Mouse (Mus musculus): ENCODE data around the gene Maml3. TPM values are rescaled to one million over a fixed set of nuclear protein-coding genes. Genes with fewer than 3 reads are reported as not detected.

Maml3 gene
- 1 to 10 TPM; 6.5 to 7.3 TPM for total RNA-seq (2021)
- long read RNA-seq, experiment 1, partial matches to known transcripts = 1 of 6 reads
- long read RNA-seq, experiment 1, other reads (novel, unspliced or antisense) = 5 of 6 reads
- long read RNA-seq, experiment 2, partial matches to known transcripts = 1 of 5 reads
- long read RNA-seq, experiment 2, other reads (novel, unspliced or antisense) = 4 of 5 reads

DNA sequence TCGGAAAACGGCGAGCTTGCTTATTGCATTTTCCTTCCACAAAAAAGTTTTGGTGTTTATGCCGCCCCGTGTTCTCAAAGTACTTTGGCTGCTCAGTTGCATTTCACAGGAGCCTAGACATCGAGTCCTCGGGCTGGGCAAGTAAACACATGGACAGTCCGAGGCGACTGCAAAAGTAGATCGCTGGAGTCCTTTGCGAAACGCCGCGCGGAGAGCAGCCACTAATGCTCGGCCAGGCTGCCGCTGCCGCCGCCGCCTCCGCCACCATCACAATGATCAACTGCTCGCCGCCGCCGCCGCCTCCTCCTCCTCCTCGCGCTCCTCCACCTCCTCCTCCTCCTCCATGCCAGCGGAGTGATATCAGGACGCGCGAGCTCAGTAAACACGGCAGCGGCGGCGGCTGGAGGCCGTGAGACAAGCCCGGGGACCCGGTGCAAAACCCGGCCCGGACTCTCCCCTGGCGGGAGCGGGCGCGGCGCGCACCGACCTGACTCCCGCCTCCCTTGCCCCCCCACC, at the start of gene Maml3:
Maml3 (minus strand) TSS at position 441 of the 516 bp plus-strand sequence.
- peak; percentile 84 to 92 for DNase-seq (ENCODE audit: low spot score in 2 of 2)

- no peak for DNase-seq (ENCODE audit: low spot score in 2 of 2)
Measured at GRCm38 (mm10) chr3:52151155-52151554, 46.3 kb upstream of the Maml3 start.

DNA sequence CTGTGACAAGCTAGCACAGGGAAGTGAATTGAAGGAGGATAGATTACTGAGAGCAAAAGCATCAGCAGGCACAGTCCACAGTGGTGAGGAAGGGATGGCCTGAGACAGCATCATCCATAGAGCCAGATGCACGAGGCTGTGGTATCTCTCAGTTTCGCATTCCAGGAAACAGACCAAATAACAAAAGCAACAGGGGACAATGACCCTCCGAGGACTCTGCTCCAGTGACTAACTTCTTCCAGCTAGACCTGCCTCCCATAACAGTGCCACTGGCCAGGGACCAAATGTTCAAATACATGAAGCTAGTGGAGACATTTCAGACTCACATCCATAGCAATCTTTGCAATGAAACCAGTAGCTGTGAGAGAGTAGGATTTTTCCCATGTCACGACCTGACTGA, 43.4 kb upstream of the Maml3 start:
- DNase-seq (ENCODE audit: low spot score in 2 of 2) = no peak

DNA sequence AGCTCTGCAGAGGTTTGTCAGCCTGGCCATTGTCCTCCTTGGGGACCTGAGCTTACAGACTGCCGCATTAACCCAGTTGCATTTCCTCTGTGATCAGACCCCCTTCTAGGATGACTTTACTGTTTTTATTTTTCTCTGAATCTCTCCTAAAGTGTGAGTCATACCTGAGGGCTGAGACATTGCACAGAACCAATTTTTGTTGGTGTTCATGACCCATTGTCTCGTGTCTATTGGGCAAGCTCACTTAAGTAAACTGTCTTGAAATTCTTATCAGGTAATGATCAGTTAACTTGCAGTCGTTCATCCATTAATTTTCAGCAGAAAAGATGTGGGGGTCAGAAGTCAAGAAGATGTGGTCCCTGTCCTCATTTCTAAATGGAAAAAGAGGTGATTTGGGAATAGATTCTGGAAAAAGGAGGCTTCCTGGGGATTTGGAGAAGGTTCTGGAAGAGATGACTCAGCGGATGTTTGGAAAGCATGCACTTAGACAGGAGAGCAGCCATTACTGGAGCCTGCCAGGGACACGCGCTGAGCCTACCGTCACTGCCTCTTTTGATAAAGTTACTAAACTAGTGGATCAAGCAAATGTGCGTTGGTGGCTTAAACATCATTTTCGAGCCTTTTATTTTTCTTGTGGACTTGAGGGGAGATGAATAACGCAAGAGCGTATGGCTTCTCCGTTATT, 40.0 kb upstream of the Maml3 start:
- DNase-seq (ENCODE audit: low spot score in 2 of 2) = no peak

- DNase-seq (ENCODE audit: low spot score in 2 of 2) = no peak
Measured at GRCm38 (mm10) chr3:52143017-52143416, 38.1 kb upstream of the Maml3 start.

- DNase-seq (ENCODE audit: low spot score in 2 of 2) = no peak
Measured at GRCm38 (mm10) chr3:52140162-52140561, 35.3 kb upstream of the Maml3 start.

GRCm38 (mm10) chr3:52125421-52125820, 20.5 kb upstream of the Maml3 start:
- DNase-seq (ENCODE audit: low spot score in 2 of 2) = no peak

DNA sequence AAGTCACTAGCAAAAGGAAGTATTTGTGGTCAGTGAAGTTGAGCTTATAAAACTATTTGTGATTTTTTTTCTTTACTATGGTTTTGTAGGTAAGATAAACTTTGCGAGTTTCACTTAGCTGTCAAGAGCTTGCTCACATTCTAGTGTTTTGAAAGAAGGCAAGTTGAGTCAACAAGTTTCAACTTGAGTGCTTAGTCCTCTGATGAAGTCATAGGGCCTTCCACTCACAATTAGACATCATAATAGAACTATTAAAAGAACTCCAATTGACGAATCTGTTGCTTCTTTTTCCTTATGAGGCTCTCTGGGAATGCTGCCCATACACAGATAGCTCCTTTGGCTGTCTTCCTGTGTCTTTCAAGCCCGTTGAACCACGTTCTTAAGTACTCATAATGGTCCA, 16.0 kb upstream of the Maml3 start:
- DNase-seq (ENCODE audit: low spot score in 2 of 2) = no peak

GRCm38 (mm10) chr3:52119216-52119615, 14.3 kb upstream of the Maml3 start:
- DNase-seq (ENCODE audit: low spot score in 2 of 2) = no peak

GRCm38 (mm10) chr3:52115421-52115820, 10.5 kb upstream of the Maml3 start:
- peak in 1 of 2 experiments; percentile 10 for DNase-seq (ENCODE audit: low spot score in 2 of 2)

DNA sequence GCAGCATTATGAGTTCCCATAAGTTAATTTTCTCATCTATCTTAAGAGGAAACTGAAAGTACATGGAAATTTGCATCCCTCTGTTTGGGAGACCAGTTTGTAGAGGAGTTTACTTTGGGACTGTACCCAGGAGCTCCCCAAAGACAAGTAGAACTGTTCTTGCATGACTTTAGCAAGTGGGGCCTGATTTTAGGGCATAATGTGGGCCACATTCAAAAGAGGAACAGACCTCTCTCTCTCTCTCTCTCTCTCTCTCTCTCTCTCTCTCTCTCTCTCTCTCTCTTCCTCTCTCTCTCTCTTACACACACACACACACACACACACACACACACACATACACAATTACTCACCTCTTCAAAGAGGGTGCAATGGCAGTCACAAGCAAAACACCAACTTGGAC, 3.2 kb upstream of the Maml3 start:
- DNase-seq (ENCODE audit: low spot score in 2 of 2) = no peak

DNA sequence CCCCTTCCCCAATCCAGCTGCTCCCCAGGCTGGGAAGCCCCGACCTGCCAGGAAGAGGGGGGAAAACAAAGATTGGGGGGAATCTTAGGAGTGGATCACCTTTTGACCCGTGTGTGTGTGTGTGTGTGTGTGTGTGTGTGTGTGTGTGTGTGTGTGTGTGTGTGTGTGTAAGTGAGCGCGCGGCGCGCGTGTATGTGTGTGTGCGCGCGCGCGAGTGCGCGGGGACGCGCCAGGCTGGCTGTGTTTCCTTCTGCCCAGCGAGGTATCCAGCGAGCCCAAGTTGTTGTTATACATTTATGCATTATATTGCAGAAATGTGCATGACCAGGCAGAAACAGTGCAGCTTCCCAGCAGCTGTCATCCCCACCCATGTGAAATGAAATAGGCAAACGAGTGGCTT, 280 bp upstream of the Maml3 start:
- peak in 1 of 2 experiments; percentile 28 for DNase-seq (ENCODE audit: low spot score in 2 of 2)

DNA sequence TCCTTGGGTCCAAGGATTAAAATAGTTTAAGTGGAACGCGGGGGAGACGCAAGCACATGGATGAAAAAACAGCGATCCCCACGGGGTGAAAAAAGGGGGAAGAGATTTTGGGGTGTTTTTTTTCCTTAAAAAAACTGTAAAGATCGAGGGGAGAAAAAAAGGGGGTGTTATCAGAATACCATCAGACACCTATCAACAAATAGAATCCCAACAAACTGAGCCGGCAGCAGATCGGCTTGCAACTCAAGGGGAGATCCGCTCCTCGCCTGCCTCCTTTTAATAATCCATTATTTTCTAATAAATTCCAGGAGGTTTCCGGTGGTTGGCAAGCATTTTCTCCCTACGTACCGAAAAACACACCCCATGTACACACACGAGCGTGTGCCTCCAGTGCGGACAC, 668 bp downstream of the Maml3 start:
- no peak for DNase-seq (ENCODE audit: low spot score in 2 of 2)

- peak; percentile 39 to 53 for DNase-seq (ENCODE audit: low spot score in 2 of 2)
Measured at GRCm38 (mm10) chr3:52103531-52104181, 1.2 kb downstream of the Maml3 start.

GRCm38 (mm10) chr3:52102601-52103530, 2.0 kb downstream of the Maml3 start:
- peak; percentile 45 to 72 for DNase-seq (ENCODE audit: low spot score in 2 of 2)

DNA sequence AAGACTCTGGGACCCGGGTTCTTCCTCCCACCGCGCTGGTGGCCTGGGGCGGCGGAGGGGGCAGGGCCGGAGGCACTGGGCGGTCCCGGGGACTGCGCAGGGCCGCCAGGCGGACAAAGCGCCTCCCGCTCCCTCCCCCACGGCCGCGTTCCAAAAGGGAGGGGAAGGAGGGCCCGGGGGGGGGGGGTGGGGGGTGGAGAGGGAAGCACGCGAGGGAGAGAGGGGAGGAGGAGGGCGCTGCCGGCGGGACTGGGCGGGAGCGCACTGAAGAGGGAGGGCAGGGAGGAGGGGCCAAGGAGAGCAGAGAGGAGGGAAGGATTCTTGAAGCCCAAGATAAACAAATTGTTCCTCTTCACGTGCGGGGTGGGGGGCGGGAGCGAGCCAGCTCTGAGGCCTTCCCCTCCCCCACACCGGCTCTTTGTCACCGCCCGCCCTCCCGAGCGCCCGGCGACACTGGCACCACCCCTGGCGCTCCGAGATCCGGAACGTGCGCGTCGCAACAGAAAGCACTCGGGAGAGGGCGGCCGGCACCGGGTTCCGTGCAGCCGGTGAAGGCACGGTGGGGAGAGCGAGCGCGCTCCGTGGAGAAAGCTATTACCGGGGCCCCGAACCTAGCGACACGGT, 2.8 kb downstream of the Maml3 start:
- DNase-seq (ENCODE audit: low spot score in 2 of 2) = peak; percentile 89 to 91

- DNase-seq (ENCODE audit: low spot score in 2 of 2) = peak in 1 of 2 experiments; percentile 21
Measured at GRCm38 (mm10) chr3:52101401-52101976, 3.4 kb downstream of the Maml3 start.

GRCm38 (mm10) chr3:52100926-52101325, 4.0 kb downstream of the Maml3 start:
- DNase-seq (ENCODE audit: low spot score in 2 of 2) = no peak

- DNase-seq (ENCODE audit: low spot score in 2 of 2) = no peak
Measured at GRCm38 (mm10) chr3:52100306-52100705, 4.6 kb downstream of the Maml3 start.

DNA sequence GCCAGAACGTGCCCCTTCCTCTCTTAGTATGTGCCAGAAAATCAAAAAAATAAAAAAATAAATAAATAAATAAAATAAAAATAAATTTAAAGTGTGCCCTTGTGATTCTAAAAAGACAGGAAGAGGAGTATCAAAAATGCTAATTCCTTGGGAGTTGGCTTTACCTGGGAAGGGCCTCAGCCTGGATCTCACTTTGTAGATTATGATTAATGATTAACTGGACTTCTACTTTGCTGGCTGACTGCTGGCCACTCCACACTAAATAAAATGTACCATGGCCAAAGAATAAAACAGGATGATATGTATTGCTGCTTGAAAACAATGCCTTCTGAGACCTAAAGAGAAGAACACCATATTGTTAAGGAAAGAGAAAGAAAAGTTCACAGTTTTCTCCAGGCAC, 5.6 kb downstream of the Maml3 start:
- no peak for DNase-seq (ENCODE audit: low spot score in 2 of 2)

Measured in gastrocnemius, postnatal 4 days (tissue).